Mouse (Mus musculus) frontal cortex, postnatal 25 days (tissue): ENCODE data around the gene Ppp1r12a.

Source experiments
- DNase-seq, 2 experiments: peaks; one replicate each; pipeline ENCODE4 v3.0.0; 2022; ENCODE audit warnings: low spot score in 2 of 2

Gene Ppp1r12a

GRCm38 (mm10) chr10:108161261-108162256 lies at the start of gene Ppp1r12a:
TSS of gene Ppp1r12a (plus strand) at chr10:108162193.
- peak; percentile 86 to 91 for DNase-seq

DNA sequence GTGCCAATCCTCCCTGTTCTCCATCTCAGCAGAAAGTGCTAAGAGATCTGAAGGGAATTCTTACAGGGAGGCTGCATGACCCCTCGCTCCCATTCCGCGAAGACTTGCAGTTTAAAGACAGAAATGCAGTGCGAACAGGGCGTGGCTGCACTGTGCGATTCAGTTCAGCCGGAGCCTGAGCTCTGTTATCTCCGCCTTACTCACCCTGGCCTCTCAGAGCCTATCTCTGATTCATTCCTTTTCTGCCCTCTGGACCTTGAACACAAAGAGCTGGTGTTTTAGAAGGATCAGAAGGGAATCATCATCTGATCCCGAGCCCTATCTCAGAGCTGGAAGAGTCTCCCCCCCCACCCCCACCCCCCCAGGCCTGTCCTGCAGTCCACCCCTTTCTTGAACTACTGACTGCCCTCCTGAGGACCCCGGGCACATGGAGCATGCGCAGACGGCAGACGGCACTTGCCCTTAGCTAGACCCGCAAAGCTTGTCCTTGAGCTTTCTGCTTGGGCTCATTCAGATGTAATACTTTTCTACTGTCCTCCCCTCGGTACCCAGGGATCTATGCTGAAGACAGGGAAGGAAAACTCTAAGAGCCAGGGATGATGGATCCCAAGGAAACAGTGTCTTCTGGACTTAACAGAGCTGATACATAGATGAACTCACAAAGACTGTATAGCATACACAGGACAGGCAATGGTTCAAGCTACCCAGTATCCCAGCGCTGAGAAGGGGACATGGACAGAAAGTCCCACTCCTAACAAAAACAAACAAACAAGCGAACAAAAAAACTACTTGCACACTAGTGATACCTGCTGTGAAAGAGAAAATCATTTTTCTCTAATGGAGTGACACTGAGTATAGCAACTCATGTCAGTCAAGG lies 48.4 kb upstream of the Ppp1r12a start:
- no peak for DNase-seq

DNA sequence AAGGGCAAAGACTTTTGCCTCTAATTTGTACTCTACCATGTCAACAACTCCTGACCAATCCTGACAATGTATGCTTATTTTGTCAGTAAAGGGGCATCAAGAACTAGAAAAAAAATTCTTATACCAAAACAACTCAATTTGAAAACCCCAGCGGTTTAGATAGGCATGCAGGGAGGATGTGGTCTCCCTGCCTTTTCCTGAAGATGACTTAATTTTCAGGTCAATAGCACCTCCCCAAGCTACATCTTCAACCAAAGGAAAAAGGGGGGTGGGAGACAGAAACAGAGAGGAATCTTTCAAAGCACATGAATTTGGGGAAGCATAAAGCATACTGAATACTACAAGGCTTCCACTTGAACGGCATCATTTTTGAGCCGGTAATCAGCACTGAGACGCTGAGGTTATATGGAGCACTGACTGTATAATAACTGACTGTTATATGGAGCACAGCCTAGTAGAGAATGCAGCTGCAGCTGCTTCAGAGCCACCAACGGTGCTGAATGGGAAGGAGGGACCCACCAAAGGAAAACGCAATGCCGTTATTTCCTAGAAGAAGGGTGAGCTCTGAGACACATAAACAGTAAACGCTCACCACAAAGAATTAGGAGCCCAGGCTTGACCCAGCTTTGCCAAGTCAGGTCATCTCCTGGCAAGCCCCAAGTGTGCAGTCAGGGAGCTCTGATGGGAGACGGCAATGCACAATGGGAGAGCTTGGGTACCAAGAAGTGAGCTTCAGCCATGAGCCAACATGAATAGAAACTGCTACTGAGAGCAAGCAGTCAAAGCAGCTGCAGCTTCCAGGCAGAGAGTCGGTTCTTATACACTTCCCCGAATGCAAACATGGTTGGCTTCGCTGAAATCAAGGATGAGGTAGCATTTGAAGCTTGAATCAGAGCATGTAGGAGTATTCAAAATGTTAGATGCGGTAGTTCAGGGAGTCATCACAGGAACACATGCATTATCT lies 43.5 kb upstream of the Ppp1r12a start:
- DNase-seq: no peak

GRCm38 (mm10) chr10:108119416-108119815 lies 42.6 kb upstream of the Ppp1r12a start:
- no peak for DNase-seq

DNA sequence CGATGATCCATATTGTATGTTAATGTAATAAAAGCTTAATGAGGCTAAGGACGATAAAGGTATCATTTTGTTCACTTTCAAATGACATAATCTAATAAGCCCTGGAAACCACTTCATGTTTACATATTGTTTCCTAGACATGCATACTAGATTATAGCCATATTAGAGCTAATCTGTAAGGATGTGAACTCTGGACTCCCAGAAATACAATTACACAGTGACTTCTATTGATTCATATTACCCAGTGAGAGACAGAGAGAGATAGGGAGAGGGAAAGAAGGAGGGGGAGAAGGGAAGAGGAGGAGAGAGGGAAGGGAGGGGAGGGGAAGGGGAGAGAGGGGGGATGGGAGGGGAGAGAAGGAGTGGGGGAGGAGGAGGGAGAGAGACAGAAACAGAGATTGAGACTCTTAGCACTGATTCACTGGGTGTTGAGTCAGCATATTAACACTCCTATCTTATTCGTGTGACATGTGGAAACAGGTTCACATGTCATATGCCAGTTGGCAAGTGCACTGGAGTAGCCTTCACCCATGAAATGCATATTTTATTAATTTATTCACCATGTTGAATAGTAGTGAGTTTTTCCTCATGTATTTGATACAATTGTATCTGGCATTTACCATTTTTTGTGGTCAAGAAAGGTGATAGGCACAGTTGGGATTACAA lies 36.9 kb upstream of the Ppp1r12a start:
- no peak for DNase-seq

- DNase-seq: no peak
These were observed 32.8 kb upstream of the Ppp1r12a start for GRCm38 (mm10) chr10:108129167-108129566.

GRCm38 (mm10) chr10:108131858-108132257 lies 30.1 kb upstream of the Ppp1r12a start:
- DNase-seq: no peak

- DNase-seq: no peak
These were observed 28.7 kb upstream of the Ppp1r12a start for GRCm38 (mm10) chr10:108133253-108133652.

DNA sequence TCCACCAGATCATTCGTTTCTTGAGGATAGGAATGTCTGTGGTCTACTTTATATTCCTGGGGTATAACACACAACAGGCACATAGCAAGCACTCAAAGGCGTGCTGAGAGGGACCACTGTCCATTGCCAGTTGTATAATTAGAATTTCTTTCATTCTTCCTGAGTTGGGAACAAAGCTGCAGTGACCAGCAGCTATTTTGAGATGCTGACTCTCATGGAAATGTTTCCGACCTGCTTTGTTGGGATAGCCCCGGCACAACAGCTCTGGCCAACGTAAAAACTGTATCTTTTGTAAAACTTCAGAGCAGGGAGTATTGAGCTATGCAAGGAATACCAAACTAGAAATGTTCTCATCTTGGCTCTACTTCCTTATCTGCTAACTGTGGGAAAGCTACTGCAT lies 28.2 kb upstream of the Ppp1r12a start:
- no peak for DNase-seq

DNA sequence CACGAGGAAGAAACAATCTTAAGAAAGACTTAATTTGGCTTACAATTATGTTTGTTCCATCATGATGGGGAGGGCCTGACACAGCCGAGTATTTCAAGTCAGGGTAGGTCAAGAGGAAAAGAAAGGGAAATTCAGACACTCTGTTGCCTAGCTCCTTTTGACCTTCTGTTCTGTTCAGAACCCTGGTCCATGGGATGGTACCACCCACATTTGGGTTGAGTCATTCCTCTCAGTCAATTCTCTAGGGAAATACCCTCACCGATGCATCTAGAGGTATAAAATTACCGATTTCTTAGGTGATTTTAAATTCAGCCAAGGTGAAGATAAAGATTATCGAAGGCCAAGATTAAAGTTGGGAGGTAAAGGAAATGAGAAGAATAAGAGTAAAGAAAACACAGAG lies 23.6 kb upstream of the Ppp1r12a start:
- DNase-seq: no peak

- DNase-seq: no peak
These were observed 22.2 kb upstream of the Ppp1r12a start for GRCm38 (mm10) chr10:108139788-108140187.

GRCm38 (mm10) chr10:108140742-108141141 lies 21.3 kb upstream of the Ppp1r12a start:
- DNase-seq: no peak

DNA sequence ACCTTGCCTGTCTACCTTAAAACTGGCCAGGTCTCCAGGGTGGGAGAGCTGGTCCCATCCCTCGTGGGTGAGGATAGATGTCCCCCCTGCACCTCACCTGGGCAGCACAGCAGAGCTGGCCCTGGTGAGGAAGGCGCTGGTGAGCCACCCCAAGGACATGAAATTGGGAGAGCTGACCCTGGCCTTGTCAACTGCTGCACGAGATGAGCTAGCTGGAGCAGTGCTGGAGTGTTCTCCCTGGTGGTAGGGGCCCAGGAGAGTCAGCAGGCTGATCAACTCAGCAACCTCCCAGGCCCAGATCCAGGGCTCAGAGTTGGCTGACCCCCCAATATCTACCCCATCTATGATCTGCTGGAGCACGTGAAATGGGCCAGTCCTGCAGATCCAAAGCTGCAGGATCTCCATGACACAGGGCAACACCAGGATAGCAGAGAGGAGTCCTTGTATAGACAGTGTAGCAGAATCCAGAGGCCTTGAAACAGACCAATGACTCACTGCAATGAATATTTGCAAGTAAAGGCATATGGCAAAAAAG lies 17.9 kb upstream of the Ppp1r12a start:
- no peak for DNase-seq

GRCm38 (mm10) chr10:108145701-108146100 lies 16.3 kb upstream of the Ppp1r12a start:
- no peak for DNase-seq

- DNase-seq: no peak
These were observed 15.0 kb upstream of the Ppp1r12a start for GRCm38 (mm10) chr10:108147031-108147430.

DNA sequence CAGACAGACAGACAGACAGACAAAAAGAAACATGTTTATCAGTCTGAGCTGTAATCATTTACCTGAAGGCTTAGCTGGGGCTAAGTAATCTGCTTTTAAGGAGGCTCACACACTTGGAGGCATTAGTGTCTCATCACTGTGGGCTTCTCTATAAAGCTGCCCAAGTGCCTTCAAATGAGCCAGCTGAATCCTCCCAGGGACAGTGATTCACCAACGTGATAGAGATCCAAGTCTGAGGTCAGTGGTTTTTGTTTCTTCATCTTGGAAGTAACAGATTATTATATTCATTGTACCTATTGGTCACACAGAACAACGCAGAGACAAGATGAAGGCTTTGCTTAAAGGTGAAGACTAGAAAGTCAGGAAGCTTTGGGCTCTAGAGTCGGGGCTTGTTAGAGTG lies 8.7 kb upstream of the Ppp1r12a start:
- no peak for DNase-seq

DNA sequence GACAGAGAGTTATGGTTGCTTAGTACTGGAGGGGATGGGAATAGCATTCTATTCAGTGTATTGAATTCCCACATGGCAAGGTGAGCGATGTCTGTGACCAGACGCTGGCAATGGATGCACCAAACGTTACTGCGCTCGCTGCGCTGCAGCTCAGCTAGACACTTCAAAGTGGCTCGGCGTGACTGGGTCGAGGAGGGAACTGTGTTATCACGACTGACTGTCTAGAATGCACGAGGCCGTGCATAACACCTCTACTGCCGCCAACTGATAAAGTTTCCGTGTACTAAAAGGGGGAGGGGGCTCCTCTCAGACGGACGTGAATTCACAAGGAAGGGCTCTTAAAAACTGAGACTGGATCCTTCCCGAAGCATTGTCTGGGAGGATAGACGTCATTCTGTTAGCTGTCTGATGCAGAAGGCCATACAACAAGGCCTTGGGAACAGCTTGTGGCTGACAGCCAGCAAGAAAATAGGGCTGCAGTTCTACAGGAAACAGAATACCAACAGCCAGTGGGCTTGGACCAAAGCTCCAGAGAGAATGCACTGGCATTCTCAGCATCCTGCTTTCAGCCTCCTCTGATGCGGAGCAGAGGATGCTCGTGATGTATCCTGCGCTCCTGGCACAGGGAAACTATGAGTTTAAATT lies 6.8 kb upstream of the Ppp1r12a start:
- DNase-seq: no peak

GRCm38 (mm10) chr10:108155687-108156067 lies 6.3 kb upstream of the Ppp1r12a start:
- DNase-seq: no peak

- DNase-seq: no peak
These were observed 5.9 kb upstream of the Ppp1r12a start for GRCm38 (mm10) chr10:108156128-108156527.

DNA sequence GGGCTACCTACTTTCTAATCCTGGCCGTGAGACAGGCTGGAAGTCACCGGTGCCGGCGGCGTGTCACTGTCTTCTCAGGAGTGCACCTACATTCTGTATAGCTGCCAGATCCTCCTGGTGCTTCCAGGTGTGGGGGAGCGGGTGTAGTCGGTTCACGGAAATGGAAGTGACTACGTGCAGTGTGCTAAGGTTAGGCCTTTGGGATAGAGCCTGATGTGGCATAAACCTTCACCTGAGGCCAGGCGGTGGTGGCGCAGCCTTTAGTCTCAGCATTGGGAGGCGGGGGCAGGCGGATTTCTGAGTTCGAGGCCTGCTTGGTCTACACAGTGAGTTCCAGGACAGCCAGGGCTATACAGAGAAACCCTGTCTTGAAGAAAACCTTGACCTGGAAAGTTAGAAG lies 3.0 kb upstream of the Ppp1r12a start:
- DNase-seq: no peak
